Mouse (Mus musculus): ENCODE data around the gene Ctnna2.

The Ctnna2 gene

DNA sequence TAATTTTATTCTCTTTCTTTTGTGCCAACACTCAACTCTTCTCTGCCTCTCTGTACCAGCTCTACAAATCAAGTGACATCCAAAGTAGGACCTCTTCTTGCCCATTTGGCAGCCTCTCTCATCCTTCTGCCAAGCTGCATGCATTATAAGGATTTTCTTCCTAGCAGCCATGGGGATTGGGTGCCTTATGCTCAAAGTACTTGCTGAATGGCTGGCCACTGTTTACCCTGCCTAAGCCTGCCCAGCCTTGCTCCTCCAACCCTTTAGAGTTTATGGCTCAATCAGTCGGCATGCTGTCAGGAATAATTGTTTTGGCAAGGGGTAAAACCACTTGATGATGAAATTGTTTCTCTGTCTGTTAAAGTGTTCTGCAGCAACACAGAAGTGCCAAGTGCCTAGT lies 739.1 kb downstream of the Ctnna2 start:
- in situ Hi-C loops (cut with MboI; ENCODE audit: low pct_unique_long_range_greater_than_20kb in 1 of 2, low sequenced_read_pairs in 2 of 2, unreplicated experiment in 1 of 2) = no loop called here

DNA sequence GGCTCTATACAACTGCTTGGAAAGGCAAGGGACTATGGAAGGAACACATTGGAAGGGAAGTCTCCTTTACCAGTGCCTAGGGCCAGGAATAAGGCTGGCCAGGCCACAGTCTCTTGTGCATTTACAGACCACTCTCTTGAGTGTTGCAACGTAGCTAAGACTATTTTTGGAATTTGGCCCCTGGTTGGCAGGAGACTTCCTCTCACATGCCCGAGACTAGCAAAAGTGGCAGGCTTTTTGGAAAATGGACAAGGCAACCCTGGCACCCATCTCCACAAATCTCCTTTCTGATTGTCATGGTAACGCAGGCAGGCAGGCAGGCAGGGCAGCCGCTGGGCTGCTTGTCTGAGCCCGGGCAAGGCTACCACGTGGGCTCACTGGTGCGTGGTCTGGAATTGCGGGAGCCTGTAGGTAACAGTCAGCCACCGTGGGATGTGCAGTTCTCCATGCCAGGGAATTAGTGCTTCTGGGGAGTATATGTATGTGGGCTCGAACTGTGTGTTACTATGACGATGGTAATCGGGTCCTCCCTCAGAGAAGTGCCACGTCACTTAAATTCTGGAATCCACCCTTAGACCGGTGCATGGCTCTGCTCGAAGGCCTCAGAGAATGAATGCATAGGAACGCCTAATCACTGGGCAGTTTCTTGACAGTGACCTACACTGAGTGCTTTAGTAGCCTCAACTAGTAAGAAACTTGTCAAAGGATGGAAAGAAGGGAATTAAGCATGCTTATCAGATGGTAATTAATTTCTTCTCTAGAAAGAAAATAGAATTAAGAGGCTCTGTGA lies 756.5 kb downstream of the Ctnna2 start:
- in situ Hi-C loops (cut with MboI; ENCODE audit: low pct_unique_long_range_greater_than_20kb in 1 of 2, low sequenced_read_pairs in 2 of 2, unreplicated experiment in 1 of 2) = no loop called here

DNA sequence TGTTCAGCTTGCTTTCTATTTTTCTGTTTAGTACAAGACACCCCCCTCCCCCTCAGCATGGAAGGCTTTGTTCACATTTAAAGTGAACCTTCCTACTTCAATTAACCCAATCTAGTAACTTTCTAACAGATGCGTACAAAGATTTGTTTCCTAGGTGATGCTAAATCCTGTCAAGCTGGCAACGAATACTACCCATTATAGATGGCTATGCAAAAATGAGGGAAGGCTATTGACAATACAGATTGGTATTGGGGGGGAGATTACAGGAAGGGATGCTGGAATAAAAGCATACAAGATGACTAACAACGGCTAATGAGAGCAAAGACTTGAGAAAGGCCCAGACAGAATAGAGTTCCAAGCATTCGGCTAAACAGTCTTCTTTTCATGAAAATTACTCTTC lies 758.7 kb downstream of the Ctnna2 start:
- in situ Hi-C loops (cut with MboI; ENCODE audit: low pct_unique_long_range_greater_than_20kb in 1 of 2, low sequenced_read_pairs in 2 of 2, unreplicated experiment in 1 of 2) = no loop called here

DNA sequence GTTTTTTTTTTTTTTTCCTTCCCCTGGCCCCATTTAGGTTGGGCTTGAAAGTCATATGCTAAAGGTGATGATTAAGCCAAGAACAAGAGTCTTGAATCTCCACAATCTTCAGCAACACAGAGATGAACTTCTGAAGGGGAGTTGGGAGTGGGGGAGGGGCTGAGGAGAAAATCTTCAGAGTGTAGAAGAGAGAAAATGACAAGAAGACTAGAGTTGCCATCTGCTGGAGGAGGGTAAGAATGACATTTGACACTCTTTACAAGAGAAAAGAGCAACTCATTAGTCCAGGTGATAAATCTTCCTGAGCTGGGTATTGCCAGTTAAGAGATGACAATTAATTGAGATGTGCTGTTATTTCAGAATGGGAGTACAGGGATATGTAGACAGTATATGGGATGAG lies 760.6 kb downstream of the Ctnna2 start:
- in situ Hi-C loops (cut with MboI; ENCODE audit: low pct_unique_long_range_greater_than_20kb in 1 of 2, low sequenced_read_pairs in 2 of 2, unreplicated experiment in 1 of 2) = no loop called here

DNA sequence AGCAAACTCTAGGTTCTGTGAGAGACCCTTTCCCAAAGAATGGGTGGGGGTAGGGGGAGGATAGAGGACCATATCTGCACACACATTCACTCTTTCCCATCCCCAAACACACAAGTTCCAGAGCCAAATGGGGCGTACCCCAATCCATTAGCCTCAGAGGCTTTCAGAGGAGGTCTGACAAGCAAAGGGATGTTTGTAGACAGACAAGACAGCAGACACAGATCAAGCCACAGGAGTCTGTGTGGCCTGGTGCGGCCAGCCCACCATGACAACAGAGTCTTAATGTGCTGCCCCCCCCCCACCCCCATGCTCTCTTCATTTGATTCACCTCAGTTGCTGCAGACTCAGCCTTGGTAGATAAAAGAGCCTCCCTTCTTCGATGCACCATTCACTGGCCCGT lies 764.2 kb downstream of the Ctnna2 start:
- in situ Hi-C loops (cut with MboI; ENCODE audit: low pct_unique_long_range_greater_than_20kb in 1 of 2, low sequenced_read_pairs in 2 of 2, unreplicated experiment in 1 of 2) = no loop called here

DNA sequence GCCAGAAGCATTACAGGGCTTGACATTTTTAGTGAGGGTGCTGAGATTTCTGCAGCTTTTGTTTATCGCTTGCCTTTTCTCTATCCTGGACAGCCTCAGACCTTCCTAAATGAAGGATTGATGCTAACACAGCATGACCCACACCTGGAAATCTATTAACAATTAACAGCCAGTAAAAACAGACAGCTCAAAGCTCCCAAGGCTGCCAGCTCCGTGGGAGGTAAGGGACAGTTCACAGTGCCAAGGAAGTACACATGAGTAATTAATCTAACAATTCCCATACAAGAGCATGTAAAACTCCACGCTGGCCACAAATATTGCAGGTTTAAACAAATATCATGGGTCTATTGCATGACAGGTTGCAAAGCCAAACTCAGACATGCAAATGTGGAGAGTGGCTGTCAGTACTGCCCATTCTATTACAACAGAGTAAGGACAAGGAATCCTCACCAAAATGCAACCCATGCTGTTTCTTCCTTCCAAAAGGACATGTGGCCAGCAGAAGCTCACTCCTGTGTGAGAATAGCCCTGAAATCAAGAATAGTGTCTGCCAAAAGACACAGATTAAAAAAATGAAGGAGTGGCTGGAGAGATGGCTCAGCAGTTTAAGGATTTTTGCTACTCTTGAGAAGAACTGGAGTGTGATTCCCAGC lies 765.6 kb downstream of the Ctnna2 start:
- in situ Hi-C loops (cut with MboI; ENCODE audit: low pct_unique_long_range_greater_than_20kb in 1 of 2, low sequenced_read_pairs in 2 of 2, unreplicated experiment in 1 of 2) = no loop called here

DNA sequence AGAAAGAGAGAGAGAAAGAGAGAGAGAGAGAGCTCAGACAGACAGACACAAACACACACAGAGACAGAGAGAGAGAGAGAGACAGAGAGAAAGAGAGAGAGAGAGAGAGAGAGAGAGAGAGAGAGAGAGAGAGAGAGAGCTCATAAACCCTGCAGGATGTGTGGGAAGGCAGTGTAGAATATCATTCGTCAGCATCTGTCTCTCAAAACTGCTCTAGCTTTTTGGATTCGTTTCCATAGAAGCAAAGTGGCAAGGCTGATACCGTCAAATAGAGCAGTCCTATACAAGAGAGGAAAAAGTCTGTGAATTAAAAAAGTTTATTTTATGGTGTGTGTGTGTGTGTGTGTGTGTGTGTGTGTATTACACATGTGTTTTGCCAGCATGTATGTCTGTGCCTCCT lies 769.6 kb downstream of the Ctnna2 start:
- in situ Hi-C loops (cut with MboI; ENCODE audit: low pct_unique_long_range_greater_than_20kb in 1 of 2, low sequenced_read_pairs in 2 of 2, unreplicated experiment in 1 of 2) = no loop called here

DNA sequence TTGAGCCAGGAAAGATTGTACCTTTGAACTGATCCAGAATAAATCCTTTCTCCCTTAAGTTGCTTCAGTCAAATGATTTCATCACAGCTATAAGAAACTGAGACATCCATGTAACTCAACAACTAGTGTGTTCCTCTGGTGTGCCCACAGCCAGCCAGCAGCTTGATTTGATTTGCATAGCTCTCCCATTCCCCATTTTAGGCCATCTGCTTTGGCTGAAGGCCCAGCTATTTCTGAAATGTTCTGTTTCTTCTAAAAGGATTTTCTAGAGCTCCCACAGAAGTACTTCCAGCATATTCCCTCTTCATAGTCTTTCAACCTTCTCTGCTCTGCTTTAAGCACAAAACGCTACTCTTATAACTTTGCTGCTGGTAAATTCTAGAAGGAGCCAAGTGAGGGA lies 770.3 kb downstream of the Ctnna2 start:
- in situ Hi-C loops (cut with MboI; ENCODE audit: low pct_unique_long_range_greater_than_20kb in 1 of 2, low sequenced_read_pairs in 2 of 2, unreplicated experiment in 1 of 2) = no loop called here

DNA sequence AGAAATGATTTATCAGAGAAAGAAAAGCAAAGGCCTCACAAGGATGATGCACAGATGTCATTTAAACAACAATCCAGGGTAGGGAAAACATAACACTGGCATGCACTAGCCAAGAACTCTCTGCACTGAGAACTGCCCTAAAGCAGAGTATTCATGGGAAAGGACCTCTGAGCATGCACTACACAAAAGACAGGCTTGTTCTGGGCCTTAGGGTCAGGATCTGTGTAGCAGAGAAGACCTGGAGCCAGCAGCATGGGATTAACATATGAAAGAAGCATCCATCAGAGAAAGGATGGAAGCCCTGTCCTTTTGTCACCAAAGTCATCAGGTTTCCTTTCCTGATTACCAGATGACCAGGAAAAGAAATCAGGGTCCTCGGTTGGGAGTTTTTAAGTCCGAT lies 780.1 kb downstream of the Ctnna2 start:
- in situ Hi-C loops (cut with MboI; ENCODE audit: low pct_unique_long_range_greater_than_20kb in 1 of 2, low sequenced_read_pairs in 2 of 2, unreplicated experiment in 1 of 2) = no loop called here

DNA sequence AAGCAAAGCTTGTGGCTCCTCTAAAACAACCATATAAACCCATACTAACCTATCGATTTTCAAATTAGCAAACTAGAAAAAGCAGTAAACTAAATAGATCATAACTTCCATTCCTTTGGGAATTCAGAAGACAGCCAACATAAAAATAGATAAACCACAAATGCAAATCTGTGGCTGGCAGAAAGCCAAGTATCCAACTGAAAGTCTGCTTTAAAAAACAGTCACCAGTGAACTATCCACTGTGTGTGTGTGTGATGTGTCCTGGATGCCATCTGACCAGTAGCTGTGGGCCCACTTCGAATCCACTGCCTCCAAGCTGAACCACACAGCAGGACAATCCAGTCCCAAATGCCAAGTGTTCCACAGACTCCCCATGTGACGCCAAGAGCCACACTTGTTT lies 782.8 kb downstream of the Ctnna2 start:
- in situ Hi-C loops (cut with MboI; ENCODE audit: low pct_unique_long_range_greater_than_20kb in 1 of 2, low sequenced_read_pairs in 2 of 2, unreplicated experiment in 1 of 2) = no loop called here

DNA sequence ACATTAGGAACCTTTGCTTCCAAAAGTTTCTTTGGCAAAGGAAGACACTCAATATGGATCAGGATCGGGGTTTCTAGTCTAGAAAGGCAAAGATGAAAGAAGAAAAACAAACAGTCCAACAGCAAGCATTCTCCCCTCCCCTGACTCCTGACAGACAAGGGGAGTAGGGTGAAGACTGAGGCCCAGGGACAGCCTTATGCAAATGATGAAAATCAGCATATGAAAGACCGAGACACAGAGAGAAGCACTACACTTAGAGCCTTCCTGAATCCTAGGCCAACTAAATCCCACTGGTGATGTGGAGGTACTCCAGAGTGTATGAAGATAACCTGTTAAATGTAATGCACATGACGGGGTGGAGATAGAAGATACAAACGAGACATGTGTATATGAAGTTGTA lies 787.9 kb downstream of the Ctnna2 start:
- in situ Hi-C loops (cut with MboI; ENCODE audit: low pct_unique_long_range_greater_than_20kb in 1 of 2, low sequenced_read_pairs in 2 of 2, unreplicated experiment in 1 of 2) = no loop called here

DNA sequence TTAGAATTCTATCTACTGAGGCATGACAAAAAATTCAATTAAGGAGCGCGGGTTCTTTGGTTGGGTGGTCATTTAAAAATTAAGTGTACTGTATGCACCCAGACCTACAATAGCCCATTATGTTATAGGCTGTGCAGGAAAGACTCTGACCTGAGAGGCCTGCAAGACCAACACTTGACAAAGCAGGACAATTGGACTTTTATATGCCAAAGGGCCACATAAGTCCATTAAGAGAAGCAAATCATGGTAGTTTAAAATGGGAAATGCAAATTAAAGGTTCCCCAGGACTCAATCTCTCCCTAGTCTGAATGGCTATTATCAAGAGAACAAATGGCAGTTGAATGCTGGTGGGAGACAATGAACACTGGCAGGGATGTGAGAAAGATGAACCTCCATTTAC lies 790.9 kb downstream of the Ctnna2 start:
- in situ Hi-C loops (cut with MboI; ENCODE audit: low pct_unique_long_range_greater_than_20kb in 1 of 2, low sequenced_read_pairs in 2 of 2, unreplicated experiment in 1 of 2) = no loop called here

DNA sequence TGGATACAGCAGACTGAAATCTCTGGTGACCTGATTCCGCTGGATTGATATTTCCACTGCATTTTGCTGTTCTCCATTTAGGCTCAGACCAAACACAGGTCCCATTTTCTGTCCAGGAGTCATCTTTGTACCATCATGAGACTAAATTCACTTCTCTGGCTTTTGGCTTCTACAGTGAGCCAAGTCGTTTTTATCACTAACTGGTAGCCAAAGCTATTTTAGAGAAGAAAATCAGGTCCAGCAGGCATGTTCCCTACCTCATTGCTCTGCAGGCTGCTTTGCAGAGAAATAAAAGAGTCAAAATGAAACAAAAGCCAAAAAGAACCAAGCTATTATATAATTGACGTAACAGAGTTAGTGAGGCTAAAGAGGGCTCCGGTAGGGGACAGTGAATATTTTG lies 793.7 kb downstream of the Ctnna2 start:
- in situ Hi-C loops (cut with MboI; ENCODE audit: low pct_unique_long_range_greater_than_20kb in 1 of 2, low sequenced_read_pairs in 2 of 2, unreplicated experiment in 1 of 2) = no loop called here

DNA sequence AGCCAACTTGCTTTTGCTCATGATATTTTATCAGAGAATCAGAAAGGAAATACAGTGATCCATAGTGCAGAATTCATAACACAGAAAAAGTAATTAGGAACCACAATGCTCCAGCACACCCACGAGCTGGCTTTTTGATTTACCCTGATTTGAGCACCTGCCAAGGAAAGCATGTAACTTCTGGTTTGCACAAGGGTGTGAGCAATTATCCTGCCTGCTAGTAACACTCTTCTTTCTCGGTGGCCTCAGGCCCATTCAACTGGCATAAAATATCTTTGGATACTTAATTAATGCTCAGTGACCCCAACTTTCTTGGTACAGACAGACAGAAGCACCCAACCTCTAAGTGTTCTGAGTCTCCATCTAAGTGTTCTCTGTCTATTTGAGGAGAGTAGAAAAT lies 794.6 kb downstream of the Ctnna2 start:
- in situ Hi-C loops (cut with MboI; ENCODE audit: low pct_unique_long_range_greater_than_20kb in 1 of 2, low sequenced_read_pairs in 2 of 2, unreplicated experiment in 1 of 2) = no loop called here

DNA sequence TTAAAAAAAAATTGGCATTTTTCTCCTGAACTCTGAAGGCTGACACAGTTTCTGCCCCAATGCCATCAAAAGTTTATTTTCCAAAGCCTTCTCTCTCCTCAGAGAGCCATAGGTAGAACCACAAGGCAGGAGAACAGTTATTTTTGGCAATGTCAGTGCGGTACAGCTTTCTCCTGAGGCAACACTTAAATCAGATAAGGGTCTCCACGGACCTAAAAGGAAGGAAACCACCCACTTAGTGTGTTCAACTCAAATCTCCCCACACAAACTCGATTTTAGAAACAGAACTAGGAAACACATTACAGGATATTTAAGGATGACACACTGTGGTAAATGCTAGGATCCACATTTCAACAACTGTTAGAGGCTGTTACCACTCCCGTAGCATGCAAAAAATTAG lies 803.7 kb downstream of the Ctnna2 start:
- in situ Hi-C loops (cut with MboI; ENCODE audit: low pct_unique_long_range_greater_than_20kb in 1 of 2, low sequenced_read_pairs in 2 of 2, unreplicated experiment in 1 of 2) = no loop called here

DNA sequence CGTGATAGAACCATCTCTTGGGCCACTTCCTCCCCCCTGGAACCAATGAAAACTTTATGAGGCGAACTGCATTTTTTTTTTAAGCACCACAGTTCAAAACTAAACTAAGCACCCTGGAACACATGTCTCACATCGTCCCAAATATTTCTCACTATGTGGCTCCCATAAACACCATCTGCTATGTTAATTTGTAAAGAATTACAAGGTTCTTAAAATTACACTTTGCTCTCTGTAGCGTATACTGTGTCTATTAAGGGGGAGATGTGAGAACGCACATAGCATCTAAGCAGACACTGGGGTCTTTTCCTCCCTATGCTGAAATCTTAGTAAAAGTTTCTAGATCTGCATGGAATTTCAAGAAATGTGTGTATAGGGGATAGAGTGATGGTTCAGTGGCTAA lies 822.5 kb downstream of the Ctnna2 start:
- in situ Hi-C loops (cut with MboI; ENCODE audit: low pct_unique_long_range_greater_than_20kb in 1 of 2, low sequenced_read_pairs in 2 of 2, unreplicated experiment in 1 of 2) = no loop called here

DNA sequence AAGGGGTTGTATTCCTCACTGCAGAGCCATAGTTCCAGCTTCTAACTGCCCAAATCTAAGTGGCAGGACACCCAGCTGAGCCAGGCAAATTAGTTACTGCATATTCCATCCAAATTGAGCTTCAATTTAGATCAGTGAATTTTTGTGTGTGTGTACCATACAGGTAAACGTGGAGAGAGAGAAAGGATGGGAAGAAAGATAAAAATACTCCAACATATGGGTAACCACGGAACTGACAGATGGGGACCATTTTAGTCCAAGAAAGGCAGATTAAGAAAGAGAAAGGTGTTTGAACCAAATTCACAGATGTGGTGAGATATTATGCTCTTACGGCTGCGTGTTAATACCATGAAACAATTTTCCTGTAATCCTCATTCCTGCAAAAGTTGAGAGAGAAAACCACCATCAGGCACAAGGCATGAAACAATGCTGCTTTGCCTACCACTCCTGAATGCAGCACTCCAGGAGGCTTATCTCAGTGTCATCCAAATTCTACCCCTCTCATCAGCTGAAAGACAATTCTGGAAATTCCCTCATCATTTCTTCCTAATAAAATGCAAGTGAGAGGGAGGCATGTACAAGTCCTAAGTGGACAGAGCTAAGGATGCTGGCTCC lies 840.1 kb downstream of the Ctnna2 start:
- in situ Hi-C loops (cut with MboI; ENCODE audit: low pct_unique_long_range_greater_than_20kb in 1 of 2, low sequenced_read_pairs in 2 of 2, unreplicated experiment in 1 of 2) = no loop called here

DNA sequence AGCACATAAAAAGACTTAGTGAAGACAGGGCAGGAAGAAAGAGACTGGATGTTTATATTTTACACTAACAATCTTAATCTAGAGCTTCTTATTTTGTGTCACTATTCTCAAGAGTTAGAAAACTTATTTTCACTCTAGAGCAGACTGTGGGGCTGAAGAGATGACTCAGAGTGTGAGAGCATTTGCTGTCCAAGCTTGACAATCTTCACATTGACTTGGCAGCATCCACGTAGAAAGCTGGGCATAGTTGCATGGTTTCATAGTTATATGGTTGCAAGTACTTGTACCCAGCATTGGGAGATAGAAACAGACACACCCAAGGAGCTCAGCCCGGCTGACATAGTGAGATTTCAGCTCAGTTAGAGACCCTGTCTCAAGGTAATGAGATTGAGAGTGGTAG lies 858.6 kb downstream of the Ctnna2 start:
- in situ Hi-C loops (cut with MboI; ENCODE audit: low pct_unique_long_range_greater_than_20kb in 1 of 2, low sequenced_read_pairs in 2 of 2, unreplicated experiment in 1 of 2) = no loop called here

DNA sequence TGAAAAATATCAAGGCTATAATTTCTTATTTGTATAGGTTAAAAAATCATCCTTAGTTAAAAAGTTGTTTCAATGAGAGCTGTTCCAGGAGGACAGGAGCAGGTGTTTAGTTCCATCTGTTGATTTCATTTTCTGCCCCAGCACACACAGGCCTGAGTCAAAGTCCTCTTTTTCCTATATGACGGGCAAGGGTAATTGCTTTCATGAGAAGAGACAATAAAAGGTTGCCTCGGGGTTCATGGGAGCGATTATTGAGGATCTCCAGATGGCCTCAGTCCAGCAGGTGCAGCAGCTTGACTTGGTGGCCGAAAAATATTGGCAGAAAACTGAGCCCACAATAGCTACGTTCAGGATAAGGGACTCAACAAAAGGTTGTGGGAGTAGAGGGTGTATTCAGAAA lies 859.0 kb downstream of the Ctnna2 start:
- in situ Hi-C loops (cut with MboI; ENCODE audit: low pct_unique_long_range_greater_than_20kb in 1 of 2, low sequenced_read_pairs in 2 of 2, unreplicated experiment in 1 of 2) = no loop called here
